Mouse (Mus musculus) olfactory bulb, adult 2 months (tissue): ENCODE results near the gene Tbrg4. TPM values are rescaled to one million over a fixed set of nuclear protein-coding genes. Genes with fewer than 3 reads are reported as not detected.

ENCODE experiments used
- H3K27ac ChIP-seq: fragments of 200-500 bp; 2 replicates; pipeline ENCODE4 v1.5.1; 2012; ENCODE audit warnings: low read depth, low read length; ENCODE audit not compliant: insufficient read depth
- H3K4me1 ChIP-seq: fragments of 200-500 bp; 2 replicates; pipeline ENCODE4 v1.6.1; 2012; ENCODE audit warnings: low read length; ENCODE audit not compliant: control insufficient read depth, insufficient read depth
- H3K4me3 ChIP-seq: fragments of 200-500 bp; 2 replicates; pipeline ENCODE4 v1.5.1; 2012; ENCODE audit warnings: mild to moderate bottlenecking, low read depth, low read length, moderate library complexity; ENCODE audit not compliant: insufficient read depth
- CTCF ChIP-seq: fragments of 200-500 bp; IDR thresholded peaks from 2 replicates; pipeline ENCODE4 v1.5.1; 2012; ENCODE audit warnings: low read depth, mild to moderate bottlenecking, low read length, moderate library complexity; ENCODE audit not compliant: insufficient read depth
- POLR2A ChIP-seq: fragments of 200-500 bp; IDR thresholded peaks from 2 replicates; pipeline ENCODE4 v1.6.1; 2012; ENCODE audit warnings: mild to moderate bottlenecking, low read depth, low read length, moderate library complexity; ENCODE audit not compliant: insufficient read depth
- WGBS: fragments of 180-500 bp; shearing (Covaris S2); methylation state at CpG from one replicate; pipeline ENCODE4 v1.1.7; 2018; 5-methylcytosine and 5-hydroxymethylcytosine counted together
- polyA plus RNA-seq: library from polyadenylated mRNA; stranded (reverse); fragments of >200 nt; gene quantifications from 2 replicates; pipeline ENCODE4 v1.2.4, GENCODE M21; 2012; ENCODE audit warnings: low replicate concordance; ENCODE audit not compliant: missing spikeins, insufficient read depth, insufficient read length

Gene Tbrg4
- polyA plus RNA-seq, 1 experiment, result not detected

- TF ChIP-seq POLR2A, result no peak
- TF ChIP-seq CTCF, result no peak
- Histone ChIP-seq H3K4me3 (no peak overlapping the region), H3K27ac (no peak overlapping the region), H3K4me1 (no peaks in the 10 kb centered on the region)
- 75% methylated on average over 7 of the region's 7 CpGs for whole genome bisulfite sequencing
Measured at GRCm38 (mm10) chr11:6650519-6650918, 24.7 kb upstream of the Tbrg4 start.

- H3K4me3 ChIP-seq, result no peak overlapping the region
- no peak for TF ChIP-seq CTCF
- TF ChIP-seq POLR2A, result no peak
- WGBS, result 62% methylated on average over 9 of the region's 9 CpGs
- H3K27ac ChIP-seq, result no peak overlapping the region
- H3K4me1 ChIP-seq, result no peaks in the 10 kb centered on the region
Measured at GRCm38 (mm10) chr11:6647831-6648724, 22.2 kb upstream of the Tbrg4 start.

GRCm38 (mm10) chr11:6644566-6644965 is 18.7 kb upstream of the Tbrg4 start:
- 71% methylated on average over 6 of the region's 6 CpGs for WGBS

GRCm38 (mm10) chr11:6639072-6639471 is 13.2 kb upstream of the Tbrg4 start:
- 83% methylated on average over 6 of the region's 6 CpGs for WGBS
- Histone ChIP-seq H3K27ac (no peak overlapping the region), H3K4me3 (no peak overlapping the region), H3K4me1 (no peaks in the 10 kb centered on the region)
- TF ChIP-seq POLR2A, result no peak
- no peak for TF ChIP-seq CTCF

More at GRCm38 (mm10) chr11:6644566-6644965, 18.7 kb upstream of the Tbrg4 start:
- H3K4me3 ChIP-seq, result no peak overlapping the region
- no peak overlapping the region for H3K27ac ChIP-seq
- no peaks in the 10 kb centered on the region for H3K4me1 ChIP-seq
- TF ChIP-seq CTCF (no peak), POLR2A (no peak)

GRCm38 (mm10) chr11:6638537-6638936 is 12.7 kb upstream of the Tbrg4 start, which contains the start of gene Wap:
TSS of gene Wap (minus strand) at chr11:6638637.
- WGBS, result 93% methylated on average over 4 of the region's 4 CpGs
- no peak for TF ChIP-seq POLR2A
- no peak for TF ChIP-seq CTCF
- Histone ChIP-seq H3K4me1 (no peaks in the 10 kb centered on the region), H3K27ac (no peak within 1 kb of the TSS), H3K4me3 (no peak within 1 kb of the TSS)

GRCm38 (mm10) chr11:6636150-6636549 is 10.3 kb upstream of the Tbrg4 start:
- Histone ChIP-seq H3K4me3 (no peak overlapping the region), H3K4me1 (no peaks in the 10 kb centered on the region), H3K27ac (no peak overlapping the region)
- TF ChIP-seq POLR2A (no peak), CTCF (no peak)
- WGBS, result 76% methylated on average over 8 of the region's 8 CpGs

- TF ChIP-seq CTCF (no peak), POLR2A (no peak)
- no peak overlapping the region for H3K4me3 ChIP-seq
- no peak overlapping the region for H3K27ac ChIP-seq
- H3K4me1 ChIP-seq, result peaks cover 6% of the 10 kb centered on the region; the same call in 1 of the 2 replicates
Measured at GRCm38 (mm10) chr11:6629655-6630054, 3.8 kb upstream of the Tbrg4 start.

- Histone ChIP-seq H3K27ac (no peak overlapping the region), H3K4me1 (peaks cover 16% of the 10 kb centered on the region), H3K4me3 (no peak overlapping the region)
- 26% methylated on average over 4 of the region's 4 CpGs for WGBS
- TF ChIP-seq POLR2A, result no peak
- TF ChIP-seq CTCF, result peak; percentile 40; the same call in 1 of the 2 replicates
Measured at GRCm38 (mm10) chr11:6628568-6628967, 2.7 kb upstream of the Tbrg4 start.

- no peak for TF ChIP-seq CTCF
- TF ChIP-seq POLR2A, result no peak
- WGBS, result 86% methylated on average over 4 of the region's 4 CpGs
- no peak overlapping the region for H3K27ac ChIP-seq
- H3K4me1 ChIP-seq, result peaks cover 18% of the 10 kb centered on the region
- no peak overlapping the region for H3K4me3 ChIP-seq
Measured at GRCm38 (mm10) chr11:6627731-6628130, 1.9 kb upstream of the Tbrg4 start.

- TF ChIP-seq CTCF, result no peak
- TF ChIP-seq POLR2A, result no peak
- 11% methylated on average over 16 of the region's 16 CpGs for whole genome bisulfite sequencing
Measured at GRCm38 (mm10) chr11:6626388-6626772, 513 bp upstream of the Tbrg4 start.

More at GRCm38 (mm10) chr11:6626388-6626772, 513 bp upstream of the Tbrg4 start:
- Histone ChIP-seq H3K27ac (peak overlapping the region; percentile 88), H3K4me1 (peaks cover 18% of the 10 kb centered on the region), H3K4me3 (peak overlapping the region; percentile 98)
